Mouse (Mus musculus): Measurements from ENCODE around the gene Dot1l. TPM values are rescaled to one million over a fixed set of nuclear protein-coding genes. Genes with fewer than 3 reads are reported as not detected.

The Dot1l gene
- polyA plus RNA-seq (2015; fragmentation: Nextera tagmentation; extraction: Ambion mirVana), result 17.3 and 20.7 TPM in 2 replicates

DNA sequence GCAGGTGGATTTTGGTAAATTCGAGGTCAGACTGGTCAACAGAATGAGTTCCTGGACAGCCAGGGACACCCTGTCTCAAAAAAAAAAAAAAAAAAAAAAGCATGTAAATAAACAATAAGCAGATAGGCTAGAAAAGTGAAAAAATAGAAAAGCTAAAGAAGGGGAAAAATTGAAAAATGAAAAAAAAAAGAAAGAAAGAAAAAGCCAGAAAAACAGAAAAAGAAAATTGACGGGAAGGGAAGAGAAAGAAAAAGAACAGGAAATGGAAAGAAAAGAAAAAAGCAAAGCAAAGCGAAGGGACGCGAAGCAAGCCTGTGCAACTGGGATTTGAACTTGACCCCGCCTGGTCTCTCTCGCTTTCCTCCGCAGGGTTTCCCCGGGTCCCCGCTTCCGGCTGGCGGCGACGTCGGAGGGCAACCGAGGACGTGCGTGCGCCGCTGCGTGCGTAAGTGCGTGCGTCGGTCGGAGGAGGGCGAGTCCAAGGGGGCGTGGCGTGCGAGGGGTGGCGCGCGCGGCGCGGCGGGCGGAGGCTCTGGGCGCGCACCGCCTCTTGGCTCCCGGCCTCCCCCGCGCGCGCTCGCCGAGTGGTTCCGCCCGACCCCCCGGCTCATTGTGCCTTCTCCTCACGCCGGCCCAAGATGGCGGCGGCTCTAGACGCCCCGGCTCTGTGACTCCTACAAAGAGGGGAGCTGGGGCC lies at the start of gene Dot1l:
Gene Dot1l (plus strand): TSS at position 613 of the 697 bp plus-strand sequence.
- peaks cover 38% of the 10 kb centered on the region for H3K4me1 ChIP-seq (ENCODE audit: insufficient read depth, low read length)
- H3K4me3 ChIP-seq (ENCODE audit: low read length), result peak within 1 kb of the TSS; percentile 93
- H3K36me3 ChIP-seq (ENCODE audit: insufficient read depth, low read length), result no peaks in the 10 kb centered on the region
- WGBS, result 1% methylated on average over 36 of the region's 57 CpGs
- H3K4me2 ChIP-seq (replicated peaks; ENCODE audit: low read depth, low read length), result peak within 1 kb of the TSS; percentile 92
- no peaks in the 10 kb centered on the region for H3K9me3 ChIP-seq (ENCODE audit: low read length)
- peak within 1 kb of the TSS; percentile 91 for H3K9ac ChIP-seq (replicated peaks; ENCODE audit: low read length)
- peak within 1 kb of the TSS; percentile 87 for H3K27ac ChIP-seq (ENCODE audit: low read length)
- peak; percentile 91 for ATAC-seq (ENCODE audit: low FRiP score, low TSS enrichment)
- H3K27me3 ChIP-seq (ENCODE audit: insufficient read depth, low read length), result no peaks in the 10 kb centered on the region

DNA sequence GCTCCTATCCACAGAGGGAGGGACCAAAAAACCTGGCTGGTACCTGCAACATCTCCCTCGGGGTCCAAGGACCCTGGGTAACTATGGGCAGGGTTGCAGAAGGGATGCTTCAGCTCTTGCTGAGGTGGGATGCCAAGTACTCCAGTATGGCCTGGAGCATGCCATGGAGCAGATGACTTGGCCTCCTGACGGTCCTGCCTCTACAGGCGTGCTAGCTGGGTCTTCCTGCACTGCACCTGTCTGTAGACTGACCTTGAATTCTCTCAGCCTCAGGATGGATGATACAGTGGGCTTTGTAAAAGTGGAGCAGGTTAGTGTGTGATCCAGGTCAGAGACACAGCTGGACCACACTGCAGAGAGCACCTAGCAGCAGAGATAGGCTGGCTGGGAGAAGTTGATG lies 49.5 kb upstream of the Dot1l start:
- H3K27ac ChIP-seq (ENCODE audit: low read length), result no peak overlapping the region
- H3K9ac ChIP-seq (replicated peaks; ENCODE audit: low read length), result no peak overlapping the region
- H3K4me1 ChIP-seq (ENCODE audit: insufficient read depth, low read length), result peaks cover 20% of the 10 kb centered on the region
- 77% methylated on average over 3 of the region's 3 CpGs for WGBS
- H3K9me3 ChIP-seq (ENCODE audit: low read length), result no peaks in the 10 kb centered on the region
- H3K4me3 ChIP-seq (ENCODE audit: low read length), result no peak overlapping the region
- H3K27me3 ChIP-seq (ENCODE audit: insufficient read depth, low read length), result no peaks in the 10 kb centered on the region
- ATAC-seq (ENCODE audit: low FRiP score, low TSS enrichment), result no peak
- H3K4me2 ChIP-seq (replicated peaks; ENCODE audit: low read depth, low read length), result no peak overlapping the region
- peaks cover 49% of the 10 kb centered on the region for H3K36me3 ChIP-seq (ENCODE audit: insufficient read depth, low read length)

DNA sequence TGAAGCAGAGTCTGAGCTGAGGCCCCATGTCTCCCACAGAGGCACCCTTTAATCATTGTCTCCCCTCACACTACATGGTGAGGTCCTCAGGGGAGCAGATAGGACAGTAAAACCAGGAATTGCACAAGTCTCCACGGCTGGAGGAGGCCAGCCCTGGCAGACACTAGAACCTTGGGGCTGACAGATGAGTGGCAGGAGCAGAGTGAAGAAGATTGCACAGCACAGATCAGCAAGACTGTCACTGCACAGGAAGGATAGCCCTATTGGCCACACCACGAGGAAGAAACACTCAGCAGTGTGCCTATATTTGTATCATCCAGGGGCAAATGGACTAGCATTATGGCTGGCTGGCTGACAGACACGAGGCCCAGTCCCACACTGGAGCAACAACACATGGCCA lies 44.2 kb upstream of the Dot1l start:
- Histone ChIP-seq H3K36me3 (ENCODE audit: insufficient read depth, low read length) (peaks cover 94% of the 10 kb centered on the region), H3K9ac (replicated peaks; ENCODE audit: low read length) (no peak overlapping the region), H3K27me3 (ENCODE audit: insufficient read depth, low read length) (no peaks in the 10 kb centered on the region), H3K4me1 (ENCODE audit: insufficient read depth, low read length) (no peaks in the 10 kb centered on the region), H3K4me3 (ENCODE audit: low read length) (no peak overlapping the region), H3K27ac (ENCODE audit: low read length) (no peak overlapping the region), H3K4me2 (replicated peaks; ENCODE audit: low read depth, low read length) (no peak overlapping the region), H3K9me3 (ENCODE audit: low read length) (no peaks in the 10 kb centered on the region)
- 84% methylated on average over 3 of the region's 3 CpGs for WGBS
- no peak for ATAC-seq (ENCODE audit: low FRiP score, low TSS enrichment)

DNA sequence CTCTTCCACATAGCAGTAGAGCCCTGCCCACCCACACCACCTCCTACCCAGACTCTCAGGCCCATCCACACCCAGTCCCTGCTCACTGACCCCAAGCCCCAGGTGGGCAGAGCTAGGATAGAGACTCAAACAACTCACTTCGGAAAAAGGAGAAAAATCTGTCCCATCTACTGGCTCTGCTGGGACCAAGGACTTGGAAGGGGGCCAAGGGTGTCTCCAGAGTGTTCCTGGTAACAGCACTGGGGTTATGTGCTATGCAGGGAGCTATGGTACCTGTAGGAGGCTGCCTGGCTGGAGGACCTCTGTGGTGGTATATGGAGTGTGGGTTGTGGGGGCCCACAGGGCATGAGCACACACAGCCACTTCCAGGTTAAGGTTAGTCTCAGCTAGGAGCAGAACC lies 37.7 kb upstream of the Dot1l start:
- no peak overlapping the region for H3K4me3 ChIP-seq (ENCODE audit: low read length)
- no peak overlapping the region for H3K9ac ChIP-seq (replicated peaks; ENCODE audit: low read length)
- no peaks in the 10 kb centered on the region for H3K9me3 ChIP-seq (ENCODE audit: low read length)
- no peak overlapping the region for H3K4me2 ChIP-seq (replicated peaks; ENCODE audit: low read depth, low read length)
- 79% methylated on average over 1 of the region's 1 CpGs for WGBS
- no peak overlapping the region for H3K27ac ChIP-seq (ENCODE audit: low read length)
- no peak for ATAC-seq (ENCODE audit: low FRiP score, low TSS enrichment)
- peaks cover 91% of the 10 kb centered on the region for H3K36me3 ChIP-seq (ENCODE audit: insufficient read depth, low read length)
- no peaks in the 10 kb centered on the region for H3K27me3 ChIP-seq (ENCODE audit: insufficient read depth, low read length)
- no peaks in the 10 kb centered on the region for H3K4me1 ChIP-seq (ENCODE audit: insufficient read depth, low read length)

DNA sequence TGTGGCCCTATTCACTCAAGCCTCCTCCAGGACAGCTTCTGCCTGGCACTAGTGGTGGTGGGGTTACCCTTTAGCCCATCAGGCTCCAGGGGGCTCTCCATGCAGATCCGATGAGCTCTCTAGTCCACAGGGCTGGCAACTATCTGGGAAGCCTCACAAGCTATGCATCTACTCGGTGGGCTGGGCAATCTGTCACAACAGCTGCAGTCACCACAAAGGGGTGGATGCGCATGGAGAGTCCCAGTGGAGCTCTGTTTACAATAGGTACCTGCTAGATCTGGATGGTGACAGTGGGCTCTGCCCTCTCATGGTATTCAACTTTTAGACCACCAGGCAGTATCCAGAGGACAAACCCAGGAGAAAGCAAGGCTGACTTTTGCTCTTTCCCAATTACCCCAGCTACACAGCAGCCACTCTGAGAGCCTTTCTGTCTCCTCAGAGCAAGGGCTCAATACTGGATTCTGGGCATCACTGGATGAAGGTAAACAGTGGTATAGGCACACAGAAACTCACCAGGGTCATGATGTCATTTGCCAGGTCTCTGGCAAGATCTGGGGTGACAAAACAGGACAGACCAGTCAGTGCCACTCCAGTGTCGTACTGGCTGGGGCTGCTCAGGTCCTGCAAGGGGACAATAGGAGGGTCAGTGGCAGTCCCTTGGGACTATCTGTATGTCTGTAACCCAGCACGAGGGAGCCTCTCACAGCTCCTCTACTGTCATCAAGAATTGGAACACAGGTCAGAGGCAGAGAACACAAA lies 27.5 kb upstream of the Dot1l start:
- H3K36me3 ChIP-seq (ENCODE audit: insufficient read depth, low read length), result peaks cover 84% of the 10 kb centered on the region
- no peak overlapping the region for H3K4me3 ChIP-seq (ENCODE audit: low read length)
- H3K9me3 ChIP-seq (ENCODE audit: low read length), result no peaks in the 10 kb centered on the region
- no peak overlapping the region for H3K9ac ChIP-seq (replicated peaks; ENCODE audit: low read length)
- H3K4me2 ChIP-seq (replicated peaks; ENCODE audit: low read depth, low read length), result no peak overlapping the region
- ATAC-seq (ENCODE audit: low FRiP score, low TSS enrichment), result no peak
- no peaks in the 10 kb centered on the region for H3K4me1 ChIP-seq (ENCODE audit: insufficient read depth, low read length)
- WGBS, result 82% methylated on average over 5 of the region's 5 CpGs
- H3K27me3 ChIP-seq (ENCODE audit: insufficient read depth, low read length), result no peaks in the 10 kb centered on the region
- no peak overlapping the region for H3K27ac ChIP-seq (ENCODE audit: low read length)

DNA sequence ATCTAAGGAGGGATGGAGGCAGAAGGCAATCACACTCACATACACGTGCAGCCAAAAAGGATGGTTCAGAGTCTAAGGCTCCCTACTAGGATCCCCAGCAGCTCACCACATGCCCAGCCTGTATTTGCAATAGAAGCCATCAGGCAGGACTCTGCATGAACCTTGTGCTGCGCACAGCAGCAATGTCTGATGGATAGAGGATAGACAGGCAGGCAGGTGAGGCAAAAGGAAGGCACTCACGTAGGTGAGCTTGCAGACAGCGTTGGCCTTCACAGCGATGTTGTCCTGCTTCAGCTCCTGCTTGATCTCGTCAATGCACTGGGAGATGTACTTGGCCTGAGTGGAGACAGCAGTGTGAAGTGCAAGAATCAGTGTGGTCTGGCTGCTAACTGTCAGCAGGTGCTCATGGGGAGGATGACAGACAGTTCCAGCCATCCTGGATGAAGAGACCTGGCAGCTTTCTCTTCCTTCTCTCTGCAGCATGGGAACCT lies 22.4 kb upstream of the Dot1l start:
- Histone ChIP-seq H3K4me3 (ENCODE audit: low read length) (no peak overlapping the region), H3K27me3 (ENCODE audit: insufficient read depth, low read length) (no peaks in the 10 kb centered on the region), H3K4me2 (replicated peaks; ENCODE audit: low read depth, low read length) (no peak overlapping the region), H3K9me3 (ENCODE audit: low read length) (no peaks in the 10 kb centered on the region), H3K36me3 (ENCODE audit: insufficient read depth, low read length) (peaks cover 47% of the 10 kb centered on the region), H3K9ac (replicated peaks; ENCODE audit: low read length) (no peak overlapping the region), H3K4me1 (ENCODE audit: insufficient read depth, low read length) (no peaks in the 10 kb centered on the region), H3K27ac (ENCODE audit: low read length) (no peak overlapping the region)
- 92% methylated on average over 6 of the region's 6 CpGs for WGBS
- no peak for ATAC-seq (ENCODE audit: low FRiP score, low TSS enrichment)

DNA sequence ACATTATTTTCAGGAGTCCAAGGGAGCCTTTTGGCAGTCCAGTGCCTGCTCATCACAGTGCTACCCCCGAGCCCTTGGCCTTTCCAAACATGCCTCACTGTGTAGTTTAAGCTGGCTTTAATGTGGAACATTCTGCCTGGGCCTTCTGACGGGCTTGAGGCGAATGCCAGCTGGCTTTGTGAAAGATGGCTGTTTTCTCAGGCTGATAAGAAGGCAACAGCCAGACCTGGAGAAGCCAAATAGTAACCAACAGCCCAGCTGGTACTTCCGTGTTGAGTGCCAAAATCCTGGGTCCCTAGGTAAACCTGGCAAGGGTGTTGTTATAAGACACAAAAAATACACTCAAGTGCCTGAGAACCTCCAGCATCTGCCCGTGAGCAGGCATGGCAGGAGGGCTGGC lies 18.3 kb upstream of the Dot1l start:
- no peaks in the 10 kb centered on the region for H3K27me3 ChIP-seq (ENCODE audit: insufficient read depth, low read length)
- H3K4me2 ChIP-seq (replicated peaks; ENCODE audit: low read depth, low read length), result no peak overlapping the region
- no peak for ATAC-seq (ENCODE audit: low FRiP score, low TSS enrichment)
- peaks cover 16% of the 10 kb centered on the region for H3K4me1 ChIP-seq (ENCODE audit: insufficient read depth, low read length)
- no peak overlapping the region for H3K9ac ChIP-seq (replicated peaks; ENCODE audit: low read length)
- H3K9me3 ChIP-seq (ENCODE audit: low read length), result no peaks in the 10 kb centered on the region
- H3K36me3 ChIP-seq (ENCODE audit: insufficient read depth, low read length), result peaks cover 12% of the 10 kb centered on the region; the same call in 1 of the 2 replicates
- no peak overlapping the region for H3K27ac ChIP-seq (ENCODE audit: low read length)
- no peak overlapping the region for H3K4me3 ChIP-seq (ENCODE audit: low read length)
- 73% methylated on average over 5 of the region's 5 CpGs for WGBS

DNA sequence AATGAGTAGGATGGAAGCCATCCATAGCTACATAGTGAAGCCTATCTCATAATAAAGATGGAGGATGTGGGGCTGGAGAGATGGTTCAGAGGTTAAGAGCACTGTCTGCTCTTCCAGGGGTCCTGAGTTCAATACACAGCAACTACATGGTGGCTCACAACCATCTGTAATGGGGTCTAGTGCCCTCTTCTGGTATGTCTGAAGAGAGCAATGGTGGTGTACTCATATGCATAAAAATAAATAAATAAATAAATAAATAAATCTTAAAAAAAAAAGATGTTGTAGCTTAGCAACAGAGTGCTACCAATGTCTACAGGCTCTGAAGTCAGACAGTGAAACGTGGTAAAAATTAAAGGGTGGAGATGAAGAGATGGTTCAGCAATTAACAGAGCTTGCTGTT lies 16.3 kb upstream of the Dot1l start:
- 0 out of 2 replicates have a peak, but pooled peaks cover 7% of the 10 kb centered on the region for H3K36me3 ChIP-seq (ENCODE audit: insufficient read depth, low read length)
- H3K4me3 ChIP-seq (ENCODE audit: low read length), result no peak overlapping the region
- peaks cover 20% of the 10 kb centered on the region for H3K4me1 ChIP-seq (ENCODE audit: insufficient read depth, low read length)
- H3K27me3 ChIP-seq (ENCODE audit: insufficient read depth, low read length), result no peaks in the 10 kb centered on the region
- H3K9me3 ChIP-seq (ENCODE audit: low read length), result no peaks in the 10 kb centered on the region
- no peak overlapping the region for H3K27ac ChIP-seq (ENCODE audit: low read length)
- H3K4me2 ChIP-seq (replicated peaks; ENCODE audit: low read depth, low read length), result no peak overlapping the region
- H3K9ac ChIP-seq (replicated peaks; ENCODE audit: low read length), result no peak overlapping the region
- 70% methylated on average over 1 of the region's 1 CpGs for WGBS
- no peak for ATAC-seq (ENCODE audit: low FRiP score, low TSS enrichment)

DNA sequence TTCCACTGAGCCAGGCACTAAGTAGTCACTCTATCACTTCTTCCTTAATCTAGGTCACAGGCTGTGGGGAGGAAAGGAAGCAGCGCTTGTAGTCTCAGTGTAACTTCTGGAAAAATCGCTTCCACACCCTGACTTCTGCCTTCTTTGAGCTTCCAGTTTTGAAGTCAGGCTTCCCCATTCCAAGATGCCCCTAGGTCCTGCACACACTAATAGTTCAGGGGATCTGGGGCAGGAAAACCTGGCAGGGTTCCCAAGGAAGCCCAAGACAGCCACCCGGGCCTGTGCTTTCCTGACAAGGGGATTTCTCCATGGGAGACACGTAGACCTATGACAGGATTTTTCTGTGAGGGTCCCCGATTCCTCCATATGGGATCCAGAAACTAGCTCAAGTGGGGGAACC lies 13.9 kb upstream of the Dot1l start:
- Histone ChIP-seq H3K36me3 (ENCODE audit: insufficient read depth, low read length) (no peaks in the 10 kb centered on the region), H3K4me3 (ENCODE audit: low read length) (peak overlapping the region; percentile 100), H3K27ac (ENCODE audit: low read length) (no peak overlapping the region; the same call in 1 of the 2 replicates), H3K9ac (replicated peaks; ENCODE audit: low read length) (peak overlapping the region; percentile 97), H3K4me2 (replicated peaks; ENCODE audit: low read depth, low read length) (peak overlapping the region; percentile 95), H3K9me3 (ENCODE audit: low read length) (no peaks in the 10 kb centered on the region), H3K4me1 (ENCODE audit: insufficient read depth, low read length) (peaks cover 25% of the 10 kb centered on the region), H3K27me3 (ENCODE audit: insufficient read depth, low read length) (no peaks in the 10 kb centered on the region)
- WGBS, result 18% methylated on average over 5 of the region's 5 CpGs
- no peak for ATAC-seq (ENCODE audit: low FRiP score, low TSS enrichment)

Data from kidney, embryonic 16.5 days (tissue).